In the genomic region with DNA sequence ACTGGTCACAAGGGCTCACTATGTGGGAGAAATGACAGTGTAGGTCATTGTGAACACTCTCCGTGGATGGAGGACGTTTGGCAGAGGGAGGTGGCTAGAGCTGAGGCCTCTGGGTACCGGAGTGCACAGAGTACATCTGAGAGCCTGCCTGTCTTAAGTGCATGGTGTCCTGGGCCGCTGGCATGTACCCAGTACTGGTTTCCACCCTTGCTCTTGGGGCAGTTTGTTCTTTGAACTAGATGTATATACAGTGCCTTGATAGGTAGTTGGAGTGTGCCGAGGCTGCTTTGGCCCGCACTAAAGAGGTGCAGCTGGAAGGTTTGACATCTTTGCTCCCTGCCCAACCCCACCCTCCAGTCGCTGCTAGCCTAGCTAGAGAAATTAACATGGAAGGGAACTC, we compare ENCODE assay signal across 11 mouse cellular contexts.
DNase-seq lines count a peak whose midpoint lies in the region; ATAC-seq and TF ChIP-seq lines count a peak whose summit lies in the region.
"Had no signal": no experiment of that assay in that cellular context is flagged by ENCODE, and none has a peak within 500 bp of the region (broad histone marks: within the 10 kb centered on the region; RNA-seq: fewer than 3 reads in every experiment).

No protein-coding gene starts in this region.

- no peak for TF ChIP-seq CTCF in forebrain, postnatal 0 days (IDR thresholded peaks at IDR 0.05; ENCODE audit: low read depth)
- no peak for TF ChIP-seq CTCF in lung, postnatal 0 days (IDR thresholded peaks at IDR 0.05)

- no peak overlapping the region for H3K4me2 ChIP-seq in forebrain, postnatal 0 days (ENCODE audit: low read depth)
- no peak overlapping the region for H3K4me2 ChIP-seq in lung, postnatal 0 days (replicated peaks; ENCODE audit: low read depth, low read length)
- H3K4me2 ChIP-seq: liver, embryonic 15.5 days had no signal

- peak overlapping the region; percentile 69 for H3K27ac ChIP-seq in forebrain, embryonic 10.5 days
- H3K27ac ChIP-seq in forebrain, postnatal 0 days (ENCODE audit: low read depth, low read length), result no peak overlapping the region
- peak overlapping the region; percentile 54 for H3K27ac ChIP-seq in lung, postnatal 0 days (ENCODE audit: low read length)
- H3K27ac ChIP-seq: liver, embryonic 15.5 days had no signal

- H3K4me3 ChIP-seq in forebrain, embryonic 10.5 days, result no peak overlapping the region
- H3K4me3 ChIP-seq in forebrain, postnatal 0 days (ENCODE audit: low read depth, low read length), result no peak overlapping the region
- H3K4me3 ChIP-seq in lung, postnatal 0 days (ENCODE audit: low read depth, low read length), result no peak overlapping the region
- H3K4me3 ChIP-seq: liver, embryonic 15.5 days had no signal

- DNase-seq in forebrain, embryonic 10.5 days (ENCODE audit: extremely low spot score, low spot score), result no peak
- no peak for DNase-seq in forebrain, postnatal 0 days
- DNase-seq in retina, postnatal 1 day, result peak; percentile 22
- DNase-seq in retina, embryonic 14.5 days (ENCODE audit: low spot score), result no peak
- DNase-seq in lung, postnatal 0 days (ENCODE audit: low spot score), result peak; percentile 46
- peak; percentile 23 for DNase-seq in testis, postnatal 14 days (ENCODE audit: low spot score)
- no peak for DNase-seq in cerebellum, postnatal 25 days
- DNase-seq in spleen, postnatal 4 days (ENCODE audit: low spot score in 2 of 2), result no peak
- DNase-seq: adrenal gland, postnatal 25 days; cerebellum, postnatal 36 days had no signal

- WGBS in forebrain, embryonic 10.5 days, result 56% methylated on average over 7 of the region's 7 CpGs
- 50% methylated on average over 7 of the region's 7 CpGs for WGBS in forebrain, postnatal 0 days
- WGBS in lung, postnatal 0 days, result 26% methylated on average over 7 of the region's 7 CpGs

- ATAC-seq in forebrain, postnatal 0 days, result no peak
- peak; percentile 90 for ATAC-seq in lung, postnatal 0 days

- no peaks in the 10 kb centered on the region for H3K27me3 ChIP-seq in forebrain, embryonic 10.5 days (ENCODE audit: poor library complexity, severe bottlenecking)
- no peaks in the 10 kb centered on the region for H3K27me3 ChIP-seq in forebrain, postnatal 0 days (ENCODE audit: insufficient read depth, low read length)
- H3K27me3 ChIP-seq in lung, postnatal 0 days (replicated peaks; ENCODE audit: insufficient read depth, low read length), result no peaks in the 10 kb centered on the region
- H3K27me3 ChIP-seq: liver, embryonic 15.5 days had no signal

- H3K36me3 ChIP-seq in forebrain, embryonic 10.5 days (replicated peaks), result no peaks in the 10 kb centered on the region; the same call in 1 of the 2 replicates
- no peaks in the 10 kb centered on the region for H3K36me3 ChIP-seq in forebrain, postnatal 0 days (ENCODE audit: insufficient read depth)
- H3K36me3 ChIP-seq in lung, postnatal 0 days (ENCODE audit: insufficient read depth, low read length), result no peaks in the 10 kb centered on the region
- H3K36me3 ChIP-seq: liver, embryonic 15.5 days had no signal

- peaks cover 74% of the 10 kb centered on the region for H3K4me1 ChIP-seq in forebrain, embryonic 10.5 days
- peaks cover 2% of the 10 kb centered on the region; the same call in 1 of the 2 replicates for H3K4me1 ChIP-seq in forebrain, postnatal 0 days (ENCODE audit: insufficient read depth)
- H3K4me1 ChIP-seq in lung, postnatal 0 days (ENCODE audit: insufficient read depth, low read depth, low read length), result no peaks in the 10 kb centered on the region; the same call in 1 of the 2 replicates

- no peak overlapping the region for H3K9ac ChIP-seq in forebrain, postnatal 0 days
- H3K9ac ChIP-seq in lung, postnatal 0 days (replicated peaks; ENCODE audit: low read depth), result no peak overlapping the region
- H3K9ac ChIP-seq: liver, embryonic 15.5 days had no signal

- H3K9me3 ChIP-seq in forebrain, embryonic 10.5 days, result no peaks in the 10 kb centered on the region
- H3K9me3 ChIP-seq in forebrain, postnatal 0 days (ENCODE audit: low read length), result no peaks in the 10 kb centered on the region
- no peaks in the 10 kb centered on the region for H3K9me3 ChIP-seq in lung, postnatal 0 days (ENCODE audit: low read length)
- H3K9me3 ChIP-seq: liver, embryonic 15.5 days had no signal

- peak; percentile 75 for TF ChIP-seq EP300 in lung, postnatal 0 days (IDR thresholded peaks at IDR 0.05)

Comparison
In these comparisons a context has a peak if more than half of its experiments do, and no peak if none do; other contexts are left out.
1. DNase-seq: peak in retina, postnatal 1 day (single experiment), lung, postnatal 0 days (single experiment) and testis, postnatal 14 days (single experiment); none in forebrain, embryonic 10.5 days (single experiment), forebrain, postnatal 0 days (single experiment), retina, embryonic 14.5 days (single experiment), cerebellum, postnatal 25 days (0 of 2) and spleen, postnatal 4 days (0 of 2).